Mouse (Mus musculus) hindbrain, postnatal 0 days (tissue): ENCODE data around the gene Elf3. TPM values are rescaled to one million over a fixed set of nuclear protein-coding genes. Genes with fewer than 3 reads are reported as not detected.

Experiments
- ATAC-seq: fragments of 200-750 bp; cut with Nextera tagmentation; 2 replicates; pipeline ENCODE4 v1.8.0; 2017; ENCODE audit warnings: mild to moderate bottlenecking, moderate TSS enrichment, moderate library complexity
- DNase-seq: peaks from one replicate; pipeline ENCODE4 v3.0.0-alpha.2; 2015; ENCODE audit warnings: low spot score
- H3K27ac ChIP-seq: fragments of 300-500 bp; sonication (generic); 2 replicates; pipeline ENCODE4 v1.5.1; 2014; ENCODE audit warnings: mild to moderate bottlenecking
- H3K27me3 ChIP-seq: fragments of 300-500 bp; sonication (generic); 2 replicates; pipeline ENCODE4 v1.6.1; 2014; ENCODE audit warnings: low read length, mixed read lengths; ENCODE audit not compliant: insufficient read depth
- H3K36me3 ChIP-seq: fragments of 300-500 bp; sonication (generic); 2 replicates; pipeline ENCODE4 v1.6.1; 2014; ENCODE audit warnings: low read length, mixed read lengths; ENCODE audit not compliant: insufficient read depth
- H3K4me1 ChIP-seq: fragments of 300-500 bp; sonication (generic); 2 replicates; pipeline ENCODE4 v1.6.1; 2014; ENCODE audit warnings: antibody characterized with exemption, low read length, mixed read lengths; ENCODE audit not compliant: insufficient read depth
- H3K4me2 ChIP-seq: fragments of 300-500 bp; sonication (generic); 2 replicates; pipeline ENCODE4 v1.6.1; 2014; ENCODE audit warnings: low read depth, mild to moderate bottlenecking, low read length, moderate library complexity, mixed read lengths
- H3K4me3 ChIP-seq: fragments of 300-500 bp; sonication (generic); 2 replicates; pipeline ENCODE4 v1.5.1; 2014; ENCODE audit warnings: low read length
- H3K9ac ChIP-seq: fragments of 300-500 bp; sonication (generic); replicated peaks from 2 replicates; pipeline ENCODE4 v1.6.1; 2014; ENCODE audit warnings: mild to moderate bottlenecking, low read length, moderate library complexity, mixed read lengths
- H3K9me3 ChIP-seq: fragments of 300-500 bp; sonication (generic); 2 replicates; pipeline ENCODE4 v1.6.1; 2016; ENCODE audit warnings: low read length, mixed read lengths
- CTCF ChIP-seq: IDR thresholded peaks from 2 replicates; pipeline ENCODE4 v1.5.1; 2016; ENCODE audit warnings: antibody characterized with exemption, control low read depth, low read depth
- WGBS: fragments of 180-500 bp; shearing (Covaris S2); extraction: QIAGEN DNeasy Blood & Tissue Kit; methylation state at CpG from one replicate; pipeline ENCODE4 v1.1.7; 2014; 5-methylcytosine and 5-hydroxymethylcytosine counted together
- polyA plus RNA-seq: library from polyadenylated mRNA; unstranded; fragments of >200 nt; fragmentation: Nextera tagmentation; extraction: Ambion mirVana; gene quantifications from 2 replicates; pipeline ENCODE4 v1.2.1, GENCODE M21; 2015
- total RNA-seq: library from RNA; depleted of rRNA; stranded (reverse); fragments of >200 nt; gene quantifications from 2 replicates; pipeline ENCODE4 v1.2.3, GENCODE M21; 2014

The Elf3 gene
- total and polyA plus RNA-seq, 2 experiments from 2014 or later: 0.10 to 0.54 TPM

DNA sequence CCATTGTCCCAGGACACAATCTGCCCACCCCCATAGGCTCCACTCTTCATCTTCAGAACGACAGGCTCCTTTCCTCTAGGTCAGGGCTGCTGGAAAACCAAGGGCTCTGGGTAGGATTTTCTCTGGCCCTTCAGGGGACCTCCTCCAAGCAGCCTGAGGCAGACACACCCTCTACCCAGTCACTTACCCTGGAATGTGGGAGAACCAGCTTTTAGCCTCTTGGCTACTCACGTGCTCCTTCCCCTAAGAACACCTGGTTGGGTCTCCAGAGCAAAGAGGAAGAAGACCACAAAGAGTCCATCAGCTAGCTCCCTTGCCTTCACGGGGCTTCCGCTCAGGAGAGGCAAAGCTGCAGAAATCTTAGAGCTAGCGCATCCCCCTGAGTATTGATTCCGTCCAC is 2.6 kb upstream of the Elf3 start:
- Histone ChIP-seq H3K4me1 (peaks cover 8% of the 10 kb centered on the region; the same call in 1 of the 2 replicates), H3K9ac (no peak overlapping the region), H3K27me3 (no peaks in the 10 kb centered on the region), H3K4me3 (no peak overlapping the region), H3K4me2 (no peak overlapping the region), H3K9me3 (no peaks in the 10 kb centered on the region), H3K27ac (no peak overlapping the region), H3K36me3 (peaks cover 29% of the 10 kb centered on the region)
- no peak for TF ChIP-seq CTCF
- DNase-seq: no peak
- no peak for ATAC-seq
- 82% methylated on average over 6 of the region's 6 CpGs for WGBS

DNA sequence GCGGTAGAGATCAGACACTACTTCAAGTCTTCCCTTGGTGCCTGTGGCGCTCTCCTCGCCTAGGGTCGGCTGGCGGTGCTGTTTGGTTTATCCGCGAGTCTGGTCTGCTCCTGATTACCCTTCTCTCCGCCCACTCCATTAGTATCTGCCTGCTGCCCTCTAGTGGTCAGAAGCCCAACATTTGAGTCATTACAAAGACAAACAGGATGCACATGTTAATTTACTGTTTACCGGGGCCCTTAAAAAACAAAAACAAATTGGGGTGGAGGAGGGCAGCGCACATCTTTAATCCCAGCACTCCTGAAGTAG is 714 bp upstream of the Elf3 start:
- H3K4me3 ChIP-seq: 0 out of 2 replicates have a peak overlapping the region, but pooled peaks have one; percentile 13
- no peaks in the 10 kb centered on the region for H3K9me3 ChIP-seq
- peaks cover 14% of the 10 kb centered on the region; the same call in 1 of the 2 replicates for H3K36me3 ChIP-seq
- WGBS: under 1% methylated on average over 10 of the region's 10 CpGs
- H3K9ac ChIP-seq: 0 out of 2 replicates have a peak overlapping the region, but pooled peaks have one; percentile 28
- TF ChIP-seq CTCF: peak; percentile 88
- peaks cover 8% of the 10 kb centered on the region; the same call in 1 of the 2 replicates for H3K4me1 ChIP-seq
- H3K27ac ChIP-seq: peak overlapping the region; percentile 51; the same call in 1 of the 2 replicates
- H3K4me2 ChIP-seq: peak overlapping the region; percentile 41
- DNase-seq (peak; percentile 93), ATAC-seq (peak; percentile 92)
- no peaks in the 10 kb centered on the region for H3K27me3 ChIP-seq

DNA sequence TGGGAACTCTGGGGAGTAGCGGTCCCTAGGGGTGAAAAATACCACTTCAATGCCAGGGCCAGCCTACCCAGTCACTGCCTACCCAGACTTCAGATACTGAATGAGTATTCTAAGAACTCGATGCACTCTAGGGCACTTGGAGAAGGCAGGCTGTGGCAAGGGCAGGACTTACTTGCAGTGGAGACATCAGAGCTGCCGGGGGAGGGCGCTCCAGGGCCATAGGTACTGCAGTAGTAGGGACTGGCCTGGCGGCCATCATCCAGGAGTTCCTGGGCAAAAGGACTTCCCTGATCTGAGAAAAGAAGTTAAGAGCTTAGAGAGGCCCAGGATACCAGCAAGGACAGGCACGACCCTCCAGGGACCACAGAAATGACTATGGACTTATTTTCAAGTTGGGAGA is 2.1 kb downstream of the Elf3 start:
- TF ChIP-seq CTCF: no peak
- Histone ChIP-seq H3K4me1 (peaks cover 8% of the 10 kb centered on the region; the same call in 1 of the 2 replicates), H3K27me3 (no peaks in the 10 kb centered on the region), H3K27ac (no peak overlapping the region), H3K36me3 (no peaks in the 10 kb centered on the region), H3K9me3 (no peaks in the 10 kb centered on the region), H3K4me3 (no peak overlapping the region), H3K4me2 (no peak overlapping the region), H3K9ac (no peak overlapping the region)
- no peak for ATAC-seq
- WGBS: 78% methylated on average over 6 of the region's 6 CpGs
- no peak for DNase-seq

- H3K36me3 ChIP-seq: no peaks in the 10 kb centered on the region
- no peak for ATAC-seq
- 52% methylated on average over 4 of the region's 4 CpGs for WGBS
Observed at GRCm38 (mm10) chr1:135252854-135253253, 5.5 kb downstream of the Elf3 start.

GRCm38 (mm10) chr1:135251405-135251804 is 7.0 kb downstream of the Elf3 start:
- WGBS: 84% methylated on average over 8 of the region's 8 CpGs
- H3K36me3 ChIP-seq: no peaks in the 10 kb centered on the region
- no peak overlapping the region for H3K4me3 ChIP-seq
- H3K27me3 ChIP-seq: no peaks in the 10 kb centered on the region
- H3K4me2 ChIP-seq: no peak overlapping the region
- no peaks in the 10 kb centered on the region for H3K9me3 ChIP-seq
- H3K27ac ChIP-seq: no peak overlapping the region
- no peak for TF ChIP-seq CTCF
- ATAC-seq (no peak), DNase-seq (no peak)
- H3K4me1 ChIP-seq: peaks cover 6% of the 10 kb centered on the region; the same call in 1 of the 2 replicates
- H3K9ac ChIP-seq: no peak overlapping the region

More at GRCm38 (mm10) chr1:135252854-135253253, 5.5 kb downstream of the Elf3 start:
- TF ChIP-seq CTCF: no peak
- no peaks in the 10 kb centered on the region for H3K9me3 ChIP-seq
- peaks cover 6% of the 10 kb centered on the region; the same call in 1 of the 2 replicates for H3K4me1 ChIP-seq
- no peak overlapping the region for H3K9ac ChIP-seq
- H3K4me2 ChIP-seq: no peak overlapping the region
- H3K4me3 ChIP-seq: no peak overlapping the region
- no peaks in the 10 kb centered on the region for H3K27me3 ChIP-seq
- no peak overlapping the region for H3K27ac ChIP-seq
- DNase-seq: no peak

DNA sequence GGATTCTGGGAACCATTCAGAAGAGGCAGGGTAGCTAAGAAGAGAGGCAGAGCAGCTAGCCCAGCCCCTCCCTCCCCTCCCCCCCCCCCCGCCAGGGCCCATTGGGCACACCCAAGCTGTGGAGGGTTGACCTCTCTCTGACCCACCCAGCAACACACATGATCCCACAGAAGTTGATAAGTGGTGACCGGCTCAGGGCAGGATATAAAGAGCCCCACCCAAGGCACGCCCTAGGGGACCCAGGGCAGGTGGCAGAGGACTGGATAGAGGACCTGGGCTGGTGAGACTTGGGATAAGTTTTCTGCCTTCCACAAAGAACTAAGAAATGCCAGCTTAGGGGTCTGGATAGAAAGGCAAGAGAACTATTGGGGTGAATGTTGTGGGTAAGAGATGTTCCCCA is 7.7 kb downstream of the Elf3 start:
- no peak overlapping the region for H3K9ac ChIP-seq
- DNase-seq: no peak
- H3K4me2 ChIP-seq: no peak overlapping the region
- ATAC-seq: no peak
- H3K27me3 ChIP-seq: no peaks in the 10 kb centered on the region
- no peaks in the 10 kb centered on the region for H3K36me3 ChIP-seq
- no peak overlapping the region for H3K27ac ChIP-seq
- no peak overlapping the region for H3K4me3 ChIP-seq
- H3K9me3 ChIP-seq: no peaks in the 10 kb centered on the region
- WGBS: 61% methylated on average over 3 of the region's 3 CpGs
- peaks cover 6% of the 10 kb centered on the region; the same call in 1 of the 2 replicates for H3K4me1 ChIP-seq
- no peak for TF ChIP-seq CTCF

DNA sequence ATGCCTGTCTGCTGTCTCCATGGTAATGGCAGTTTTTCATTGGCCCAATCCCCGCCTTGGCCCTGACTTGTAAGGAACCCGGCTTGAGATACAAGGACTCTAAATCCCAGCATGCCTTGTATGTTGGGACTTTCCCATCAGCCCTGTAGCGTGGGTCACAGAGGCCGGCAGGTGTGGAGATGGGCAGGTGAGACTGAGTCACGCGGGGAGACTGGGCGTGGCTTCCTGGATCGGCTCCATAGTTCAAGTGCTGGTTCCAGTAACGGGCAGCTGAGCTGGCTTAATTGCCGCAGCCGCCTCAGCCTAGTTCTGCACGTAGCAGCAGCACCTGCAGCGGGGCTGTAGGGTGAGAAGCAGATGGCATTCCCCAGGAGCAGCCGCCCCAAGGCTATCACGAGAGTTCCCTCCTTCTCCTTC is 9.9 kb downstream of the Elf3 start:
- DNase-seq: peak; percentile 82
- Histone ChIP-seq H3K27ac (peak overlapping the region; percentile 58), H3K9ac (peak overlapping the region; percentile 38; the same call in 1 of the 2 replicates), H3K4me3 (peak overlapping the region; percentile 34), H3K4me1 (peaks cover 6% of the 10 kb centered on the region; the same call in 1 of the 2 replicates), H3K4me2 (peak overlapping the region; percentile 57), H3K27me3 (no peaks in the 10 kb centered on the region), H3K36me3 (no peaks in the 10 kb centered on the region), H3K9me3 (no peaks in the 10 kb centered on the region)
- 5% methylated on average over 15 of the region's 15 CpGs for WGBS
- no peak for TF ChIP-seq CTCF
- peak; percentile 94 for ATAC-seq
